Mouse (Mus musculus) layer of hippocampus, adult 2 months (tissue): ENCODE data around the gene Dlgap4. TPM values are rescaled to one million over a fixed set of nuclear protein-coding genes. Genes with fewer than 3 reads are reported as not detected.
A peak's percentile ranks its signal among the peaks of the same experiment; 100 is the strongest.

Experiments used
- DNase-seq, 2 experiments: peaks; one replicate each; pipeline ENCODE4 v3.0.0; 2022; ENCODE audit warnings: low spot score in 2 of 2
- H3K27ac ChIP-seq: fragments of 200-600 bp; 2 replicates; pipeline ENCODE4 v1.8.1; 2022
- H3K4me3 ChIP-seq: fragments of 200-600 bp; 2 replicates; pipeline ENCODE4 v1.8.1; 2022; ENCODE audit warnings: mild to moderate bottlenecking
- CTCF ChIP-seq: fragments of 200-600 bp; conservative IDR thresholded peaks from 2 replicates; pipeline ENCODE4 v1.8.1; 2022; ENCODE audit warnings: antibody characterized with exemption, mild to moderate bottlenecking, moderate library complexity
- total RNA-seq, 2 experiments: library from RNA; stranded (reverse); gene quantifications; 2 replicates each; pipeline ENCODE4 v1.2.3; 2021

The Dlgap4 gene
- total RNA-seq, 2 experiments from 2014 or later = 194 to 198 TPM

DNA sequence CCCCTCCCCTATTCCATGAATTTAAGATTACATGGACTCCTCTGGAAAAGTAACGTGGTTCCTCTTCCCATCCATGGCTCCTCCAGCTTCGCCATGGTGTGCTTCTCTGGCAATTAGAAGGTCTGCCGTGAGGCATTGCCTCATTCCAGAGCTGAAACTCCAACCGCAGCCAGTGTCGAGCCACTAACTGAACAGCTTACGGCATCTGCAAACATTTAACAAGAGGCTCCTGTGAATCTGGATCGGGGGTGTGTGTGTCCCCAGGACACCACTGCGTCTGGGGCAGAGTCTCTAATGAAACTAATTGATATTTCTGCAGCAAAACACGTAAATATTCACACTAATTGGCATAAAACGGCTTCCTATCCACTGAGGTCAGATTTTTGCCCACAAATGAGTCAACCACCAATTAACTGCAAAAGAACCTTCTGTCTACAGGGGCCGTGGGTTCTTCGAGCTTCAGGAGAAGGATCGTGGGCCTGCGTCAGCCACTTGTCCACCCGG is 18.5 kb upstream of the Dlgap4 start:
- TF ChIP-seq CTCF = no peak
- Histone ChIP-seq H3K4me3 (no peak overlapping the region), H3K27ac (no peak overlapping the region)
- no peak for DNase-seq

DNA sequence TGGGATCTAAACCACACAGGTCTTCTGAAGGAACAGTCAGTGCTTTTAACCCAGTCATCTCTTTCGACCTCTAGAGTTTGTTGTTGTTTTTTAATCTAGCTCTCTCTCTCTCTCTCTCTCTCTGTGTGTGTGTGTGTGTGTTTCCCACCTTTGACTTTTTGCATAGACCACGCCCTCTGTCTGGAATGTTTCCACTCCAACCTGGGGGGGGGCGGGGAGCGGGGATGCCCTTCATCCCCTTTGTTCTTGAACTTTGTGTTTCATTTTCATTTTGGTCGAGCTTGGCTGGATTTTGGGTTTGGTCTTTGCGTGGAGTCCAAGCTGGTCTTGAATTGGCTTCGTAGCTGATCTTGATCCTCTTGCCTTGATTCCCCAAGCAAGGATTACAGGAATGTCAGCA is 10.9 kb upstream of the Dlgap4 start:
- H3K4me3 ChIP-seq = no peak overlapping the region
- DNase-seq = no peak
- no peak overlapping the region for H3K27ac ChIP-seq

DNA sequence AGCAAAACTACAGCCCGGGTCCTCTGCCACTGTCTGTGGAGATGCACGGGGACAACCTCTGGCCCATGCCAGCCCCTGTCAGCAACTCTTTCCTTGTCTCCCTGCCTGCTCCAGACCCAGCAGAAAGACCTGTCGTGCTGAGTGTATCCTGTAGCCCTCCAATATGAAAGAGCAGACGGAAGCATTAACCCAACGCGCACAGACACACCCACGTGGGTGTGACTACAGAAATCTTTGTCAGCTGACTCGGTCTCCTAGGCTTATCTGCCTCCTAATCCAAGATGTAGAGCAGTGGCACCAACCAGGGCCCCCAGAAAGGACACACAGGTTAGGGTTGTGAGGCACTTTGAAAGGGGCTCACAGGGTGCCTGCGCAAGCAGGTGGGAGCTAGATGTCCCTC is 9.8 kb upstream of the Dlgap4 start:
- Histone ChIP-seq H3K4me3 (no peak overlapping the region), H3K27ac (no peak overlapping the region)
- no peak for DNase-seq
- no peak for TF ChIP-seq CTCF

More for the DNA sequence above, 10.9 kb upstream of the Dlgap4 start:
- TF ChIP-seq CTCF = no peak

DNA sequence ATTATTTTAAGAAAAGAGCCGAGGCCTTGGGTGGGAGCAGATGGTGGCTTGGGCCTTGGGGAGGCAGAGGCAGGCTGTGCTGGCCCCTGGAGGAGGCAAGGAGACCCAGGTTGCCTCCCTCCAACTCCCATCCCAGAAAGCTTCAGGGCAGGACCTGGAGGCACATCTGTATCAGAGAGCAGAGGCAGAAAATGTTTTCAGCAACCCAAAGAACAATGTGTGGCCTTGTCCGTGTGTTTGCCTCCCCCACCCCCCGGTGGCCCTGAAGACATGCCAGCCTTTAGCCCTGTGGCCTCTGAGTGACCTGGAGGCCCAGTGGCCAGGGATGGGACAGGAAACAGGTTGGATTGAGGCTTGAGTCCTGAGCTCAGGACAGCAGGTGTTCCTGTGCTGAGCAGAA is 8.4 kb upstream of the Dlgap4 start:
- TF ChIP-seq CTCF = no peak
- DNase-seq = no peak
- Histone ChIP-seq H3K27ac (no peak overlapping the region), H3K4me3 (no peak overlapping the region)

DNA sequence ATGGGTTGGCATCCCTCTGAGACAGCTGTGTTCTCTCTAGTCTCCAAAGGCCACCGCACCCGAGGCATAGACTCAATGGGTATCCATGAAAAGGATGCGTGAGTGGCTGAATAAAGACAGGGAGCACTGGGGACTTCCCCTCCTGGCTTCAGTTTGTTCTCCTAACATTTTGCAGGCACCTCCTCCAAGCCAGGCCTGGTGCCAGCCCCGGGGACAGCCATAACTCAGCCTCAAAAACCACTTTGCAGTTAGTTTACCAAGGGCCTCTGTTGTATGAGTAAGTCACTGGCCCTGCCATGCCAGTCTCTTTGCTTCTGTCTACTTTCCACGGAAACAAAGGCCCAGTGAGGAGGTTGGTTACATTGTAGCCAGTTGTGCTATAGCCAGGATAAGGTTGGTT is 7.5 kb upstream of the Dlgap4 start:
- Histone ChIP-seq H3K4me3 (no peak overlapping the region), H3K27ac (no peak overlapping the region)
- DNase-seq = no peak
- no peak for TF ChIP-seq CTCF

DNA sequence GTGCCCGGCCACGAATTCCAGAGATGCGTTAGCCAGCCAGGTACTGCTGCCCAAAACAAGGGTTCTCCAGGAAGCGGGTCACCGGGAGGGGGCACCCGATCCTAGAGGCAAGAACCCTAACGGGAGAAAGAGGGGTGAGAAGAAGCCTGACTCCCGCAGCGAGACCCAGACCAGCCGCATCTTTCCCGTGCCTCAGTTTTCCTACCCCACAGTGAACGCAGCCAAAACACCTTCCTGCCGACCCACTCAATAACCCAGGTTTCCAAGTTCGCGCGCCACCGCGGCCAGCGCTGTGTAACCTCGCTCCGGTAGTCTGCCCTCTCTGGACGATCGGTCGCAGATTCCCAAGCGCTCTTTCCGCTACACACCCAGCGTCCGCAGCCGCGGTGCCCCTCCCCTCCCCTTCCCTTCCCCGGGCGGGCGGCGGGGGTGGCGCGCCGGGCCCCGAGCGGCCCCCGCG is 394 bp upstream of the Dlgap4 start:
- Histone ChIP-seq H3K4me3 (peak overlapping the region; percentile 73), H3K27ac (peak overlapping the region; percentile 78)
- peak; percentile 77 to 79 for DNase-seq
- TF ChIP-seq CTCF = peak; percentile 83

GRCm38 (mm10) chr2:156614258-156614556 is 702 bp downstream of the Dlgap4 start:
- TF ChIP-seq CTCF = no peak
- DNase-seq = peak in 1 of 2 experiments; percentile 41
- peak overlapping the region; percentile 98 for H3K27ac ChIP-seq
- H3K4me3 ChIP-seq = peak overlapping the region; percentile 91

- Histone ChIP-seq H3K4me3 (peak overlapping the region; percentile 91), H3K27ac (peak overlapping the region; percentile 98; the same call in 1 of the 2 replicates)
- no peak for DNase-seq
- no peak for TF ChIP-seq CTCF
Measured at GRCm38 (mm10) chr2:156614661-156615654, 1.5 kb downstream of the Dlgap4 start.

- DNase-seq = no peak
- no peak overlapping the region; the same call in 1 of the 2 replicates for H3K4me3 ChIP-seq
- H3K27ac ChIP-seq = peak overlapping the region; percentile 59; the same call in 1 of the 2 replicates
- peak; percentile 60 for TF ChIP-seq CTCF
Measured at GRCm38 (mm10) chr2:156616513-156616912, 3.0 kb downstream of the Dlgap4 start.

DNA sequence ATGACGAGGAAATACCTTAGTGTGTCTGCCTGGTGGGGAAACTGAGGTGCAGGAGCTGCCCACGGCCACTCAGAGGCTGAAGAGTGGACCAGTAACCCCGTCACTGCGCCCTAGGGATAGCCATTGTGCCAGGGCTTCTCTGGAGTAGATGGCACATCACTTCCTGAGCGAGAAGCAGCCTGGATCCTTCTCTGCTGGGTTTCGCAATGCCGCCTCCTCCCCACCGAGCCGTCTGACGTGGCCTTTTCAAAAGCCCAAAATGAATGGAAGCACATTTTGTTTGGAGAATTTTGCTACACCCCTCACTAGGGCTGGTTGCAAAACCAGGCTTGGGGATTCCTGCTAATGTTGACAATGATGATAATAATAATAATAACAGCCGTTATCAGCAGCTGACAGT is 4.0 kb downstream of the Dlgap4 start:
- Histone ChIP-seq H3K4me3 (peak overlapping the region; percentile 31; the same call in 1 of the 2 replicates), H3K27ac (peak overlapping the region; percentile 59)
- no peak for TF ChIP-seq CTCF
- DNase-seq = peak; percentile 78 to 87

DNA sequence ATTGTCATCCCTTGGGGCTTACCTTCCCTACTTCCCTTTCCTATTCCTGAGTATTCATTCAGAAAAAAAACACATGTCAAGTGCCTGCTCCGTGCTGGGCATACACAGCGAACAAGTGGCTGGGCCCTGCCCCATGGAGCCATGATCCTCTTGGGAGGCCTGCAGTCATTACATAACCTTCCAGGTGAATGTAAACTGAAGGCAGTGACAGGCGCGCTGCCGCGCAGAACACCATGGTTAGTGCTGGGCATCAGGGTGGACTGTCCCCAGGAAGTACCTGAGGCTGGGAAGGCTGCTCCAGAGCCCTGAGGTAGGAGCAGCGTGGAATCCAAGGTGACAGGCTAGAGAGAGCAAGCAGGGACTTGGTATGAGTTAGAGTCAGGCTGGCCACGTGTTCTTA is 7.4 kb downstream of the Dlgap4 start:
- no peak for TF ChIP-seq CTCF
- Histone ChIP-seq H3K4me3 (no peak overlapping the region), H3K27ac (no peak overlapping the region)
- no peak for DNase-seq

GRCm38 (mm10) chr2:156621449-156621848 is 7.9 kb downstream of the Dlgap4 start:
- no peak for DNase-seq
- no peak for TF ChIP-seq CTCF
- no peak overlapping the region for H3K27ac ChIP-seq
- no peak overlapping the region for H3K4me3 ChIP-seq

- H3K4me3 ChIP-seq = no peak overlapping the region
- DNase-seq = no peak
- no peak for TF ChIP-seq CTCF
- no peak overlapping the region for H3K27ac ChIP-seq
Measured at GRCm38 (mm10) chr2:156622192-156622591, 8.7 kb downstream of the Dlgap4 start.

- H3K4me3 ChIP-seq = no peak overlapping the region
- no peak for TF ChIP-seq CTCF
- no peak for DNase-seq
- no peak overlapping the region for H3K27ac ChIP-seq
Measured at GRCm38 (mm10) chr2:156623246-156623645, 9.7 kb downstream of the Dlgap4 start.
